Mouse (Mus musculus) liver, adult 2 months (tissue): ENCODE data around the gene Olfr429.
"Not testable (repeated sequence)": the region's sequence is repeated elsewhere in the genome, so short reads cannot be mapped to it uniquely, and the experiment has no call there.

Experiments
- CTCF ChIP-seq: fragments of 200-500 bp; IDR thresholded peaks from 2 replicates; pipeline ENCODE4 v1.5.1; 2011; ENCODE audit warnings: low read depth, low read length, control low read depth
- POLR2A ChIP-seq: fragments of 200-500 bp; IDR thresholded peaks from 2 replicates; pipeline ENCODE4 v1.6.1; 2011; ENCODE audit warnings: low read length, control low read depth; ENCODE audit not compliant: insufficient read depth; ENCODE audit errors: extremely low read depth

DNA sequence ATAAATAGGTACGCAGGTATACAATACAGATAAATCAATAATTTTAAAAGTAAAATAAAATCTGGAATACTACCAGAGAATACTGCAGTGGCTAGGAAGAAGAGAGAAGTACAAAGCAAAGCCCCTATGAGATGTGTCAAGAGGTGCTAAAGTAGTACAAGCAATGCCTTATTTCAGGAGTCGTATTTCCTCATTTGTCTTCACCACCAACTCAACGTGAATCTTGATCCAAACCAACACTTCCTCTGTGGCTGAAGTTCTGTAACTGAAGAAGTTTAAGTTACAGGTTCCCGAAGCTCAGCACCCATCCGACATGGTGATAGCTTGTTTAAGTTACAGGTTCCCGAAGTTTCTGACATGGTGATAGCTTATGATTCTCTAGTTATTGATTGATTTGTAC lies 35.9 kb upstream of the Olfr429 start:
- TF ChIP-seq CTCF, POLR2A: not testable (repeated sequence)
